Comparison of ENCODE assay signal across 26 mouse cellular contexts in genomic region chr5:5115546-5115945, GRCm38 (mm10).
DNase-seq lines count a peak whose midpoint lies in the region; ATAC-seq lines count a peak whose summit lies in the region.
"Had no signal": no experiment of that assay in that cellular context is flagged by ENCODE, and none has a peak within 500 bp of the region (broad histone marks: within the 10 kb centered on the region; RNA-seq: fewer than 3 reads in every experiment).

No protein-coding gene starts in this region.

- intact Hi-C loops in heart, postnatal 36 days (cut with DNase I), result loop anchor here (5.0 kb wide), 1 partner anchor 147 kb away; no protein-coding TSS in a partner anchor
- intact Hi-C loops in gastrocnemius, postnatal 14 days (cut with DNase I; ENCODE audit: low total_unique reads), result no loop called here

- no peaks in the 10 kb centered on the region for H3K27me3 ChIP-seq in hindbrain, embryonic 15.5 days
- no peaks in the 10 kb centered on the region for H3K27me3 ChIP-seq in hindbrain, embryonic 10.5 days (ENCODE audit: insufficient read depth, poor library complexity, severe bottlenecking)
- H3K27me3 ChIP-seq in embryonic facial prominence, embryonic 14.5 days (replicated peaks; ENCODE audit: control insufficient read depth, insufficient read depth, low read length), result no peaks in the 10 kb centered on the region
- H3K27me3 ChIP-seq: liver, embryonic 12.5 days; megakaryocyte, embryonic 14.5 days; midbrain, embryonic 13.5 days; stomach, embryonic 15.5 days had no signal

- H3K9ac ChIP-seq in hindbrain, embryonic 15.5 days, result no peak overlapping the region
- no peak overlapping the region for H3K9ac ChIP-seq in embryonic facial prominence, embryonic 14.5 days (ENCODE audit: low read depth, low read length)
- H3K9ac ChIP-seq: liver, embryonic 12.5 days; liver, postnatal 0 days; midbrain, embryonic 13.5 days; stomach, embryonic 15.5 days had no signal

- no peak for ATAC-seq in hindbrain, embryonic 15.5 days (ENCODE audit: low FRiP score, low read depth)
- no peak for ATAC-seq in embryonic facial prominence, embryonic 14.5 days (ENCODE audit: low read depth)
- ATAC-seq: intestine, postnatal 0 days; liver, embryonic 12.5 days; liver, postnatal 0 days; midbrain, embryonic 13.5 days had no signal

- H3K36me3 ChIP-seq in hindbrain, embryonic 15.5 days, result no peaks in the 10 kb centered on the region
- H3K36me3 ChIP-seq in hindbrain, embryonic 10.5 days, result no peaks in the 10 kb centered on the region
- H3K36me3 ChIP-seq in embryonic facial prominence, embryonic 14.5 days (ENCODE audit: control insufficient read depth, insufficient read depth, low read length), result no peaks in the 10 kb centered on the region
- H3K36me3 ChIP-seq: forebrain, embryonic 10.5 days; G1E; liver, embryonic 12.5 days; midbrain, embryonic 13.5 days; stomach, embryonic 15.5 days had no signal

- 85% methylated on average over 1 of the region's 1 CpGs for WGBS in hindbrain, embryonic 15.5 days
- WGBS in hindbrain, embryonic 10.5 days, result 69% methylated on average over 1 of the region's 1 CpGs
- 74% methylated on average over 1 of the region's 1 CpGs for WGBS in embryonic facial prominence, embryonic 14.5 days

- peak overlapping the region; percentile 53; the same call in 1 of the 2 replicates for H3K27ac ChIP-seq in hindbrain, embryonic 15.5 days (replicated peaks)
- H3K27ac ChIP-seq in hindbrain, embryonic 10.5 days, result no peak overlapping the region
- no peak overlapping the region for H3K27ac ChIP-seq in embryonic facial prominence, embryonic 14.5 days (replicated peaks; ENCODE audit: low read depth, low read length)
- H3K27ac ChIP-seq: forebrain, embryonic 10.5 days; liver, embryonic 12.5 days; midbrain, embryonic 13.5 days; stomach, embryonic 15.5 days had no signal

- peaks cover 17% of the 10 kb centered on the region for H3K4me1 ChIP-seq in hindbrain, embryonic 15.5 days (replicated peaks)
- H3K4me1 ChIP-seq in hindbrain, embryonic 10.5 days (replicated peaks), result peaks cover 17% of the 10 kb centered on the region
- H3K4me1 ChIP-seq in embryonic facial prominence, embryonic 14.5 days (ENCODE audit: control insufficient read depth, insufficient read depth, low read length), result peaks cover 12% of the 10 kb centered on the region
- H3K4me1 ChIP-seq: liver, embryonic 12.5 days; megakaryocyte, embryonic 14.5 days; stomach, embryonic 15.5 days had no signal

- H3K9me3 ChIP-seq in hindbrain, embryonic 15.5 days, result no peaks in the 10 kb centered on the region
- no peaks in the 10 kb centered on the region for H3K9me3 ChIP-seq in hindbrain, embryonic 10.5 days
- H3K9me3 ChIP-seq in embryonic facial prominence, embryonic 14.5 days (ENCODE audit: control insufficient read depth, low read length), result no peaks in the 10 kb centered on the region
- H3K9me3 ChIP-seq: forebrain, embryonic 10.5 days; G1E; liver, embryonic 12.5 days; megakaryocyte, embryonic 14.5 days; midbrain, embryonic 13.5 days; stomach, embryonic 15.5 days had no signal

- H3K4me3 ChIP-seq in hindbrain, embryonic 15.5 days, result no peak overlapping the region
- no peak overlapping the region for H3K4me3 ChIP-seq in hindbrain, embryonic 10.5 days
- H3K4me3 ChIP-seq in embryonic facial prominence, embryonic 14.5 days (ENCODE audit: low read depth, low read length), result no peak overlapping the region
- H3K4me3 ChIP-seq: forebrain, embryonic 10.5 days; liver, embryonic 12.5 days; megakaryocyte, embryonic 14.5 days; midbrain, embryonic 13.5 days; stomach, embryonic 15.5 days had no signal

- DNase-seq in cerebellum, postnatal 14 days, result peak; percentile 47 to 57
- DNase-seq in cerebellum, adult 8-10 months, result no peak
- no peak for DNase-seq in hindbrain, embryonic 10.5 days (ENCODE audit: low spot score)
- DNase-seq in Muller cell, postnatal 12 days (ENCODE audit: inconsistent ontology term), result peak; percentile 26
- peak; percentile 50 for DNase-seq in embryonic facial prominence, embryonic 14.5 days (ENCODE audit: low spot score)
- no peak for DNase-seq in heart, postnatal 36 days
- DNase-seq in gastrocnemius, postnatal 14 days, result no peak
- DNase-seq: adrenal gland, postnatal 25 days; cerebellum, adult 9-10 months; gastrocnemius, postnatal 36 days; heart, postnatal 4 days; kidney, adult 9 months; kidney, postnatal 10 days; liver, postnatal 0 days; lung, postnatal 4 days; right cerebral cortex, postnatal 25 days; thymus, postnatal 14 days had no signal

- no peak overlapping the region for H3K4me2 ChIP-seq in hindbrain, embryonic 15.5 days
- no peak overlapping the region for H3K4me2 ChIP-seq in embryonic facial prominence, embryonic 14.5 days (ENCODE audit: low read depth, low read length)
- H3K4me2 ChIP-seq: heart, embryonic 11.5 days; liver, embryonic 12.5 days; midbrain, embryonic 13.5 days; stomach, embryonic 15.5 days had no signal

Comparison
In these comparisons a context has a peak if more than half of its experiments do, and no peak if none do; other contexts are left out.
1. DNase-seq: peak in cerebellum, postnatal 14 days (2 of 2), Muller cell, postnatal 12 days (single experiment) and embryonic facial prominence, embryonic 14.5 days (single experiment); none in cerebellum, adult 8-10 months (single experiment), hindbrain, embryonic 10.5 days (single experiment), heart, postnatal 36 days (0 of 2) and gastrocnemius, postnatal 14 days (single experiment).